Mouse (Mus musculus) granulocyte monocyte progenitor cell, adult 5-6 weeks (primary cell): ENCODE results near the gene Esp38. TPM values are rescaled to one million over a fixed set of nuclear protein-coding genes. Genes with fewer than 3 reads are reported as not detected.
A peak's percentile ranks its signal among the peaks of the same experiment; 100 is the strongest.

ENCODE experiments used
- ATAC-seq: replicated peaks from 2 replicates; pipeline ENCODE4 v1.8.0; 2016; ENCODE audit warnings: mild to moderate bottlenecking, moderate TSS enrichment, inconsistent platforms; ENCODE audit not compliant: poor library complexity, severe bottlenecking
- total RNA-seq, 2 experiments: library from RNA; stranded (forward) in 1 of 2; stranded (reverse) in 1 of 2; fragments of 200-712, 200-1000 nt in 1 of 2; fragments of >200 nt in 1 of 2; fragmentation: Nextera tagmentation in 1 of 2; gene quantifications; 2 replicates each; pipeline ENCODE4 v1.2.3; 2014 to 2017

Esp38 gene
- total RNA-seq (2014; fragmentation: Nextera tagmentation), result not detected in 2 replicates
- total RNA-seq (2017), result not detected in 2 replicates

- ATAC-seq, result no peak
Observed at GRCm38 (mm10) chr17:39950220-39950619, at the start of gene Esp38. Esp38 (plus strand) TSS chr17:39950520.

- peak; percentile 52; the same call in 1 of the 2 replicates for ATAC-seq
Observed at GRCm38 (mm10) chr17:39902928-39903545, 47.3 kb upstream of the Esp38 start.

Other genes starting within 250 kb of the Esp38 start
- not detected in 2 replicates for gene AC192777.2, start 144.9 kb downstream of the Esp38 start, total RNA-seq (2014; fragmentation: Nextera tagmentation)
- gene AC192777.2, start 144.9 kb downstream of the Esp38 start, total RNA-seq (2017), result not detected in 2 replicates